Mouse (Mus musculus): ENCODE measurements around the gene Gpr89.

The Gpr89 gene

DNA sequence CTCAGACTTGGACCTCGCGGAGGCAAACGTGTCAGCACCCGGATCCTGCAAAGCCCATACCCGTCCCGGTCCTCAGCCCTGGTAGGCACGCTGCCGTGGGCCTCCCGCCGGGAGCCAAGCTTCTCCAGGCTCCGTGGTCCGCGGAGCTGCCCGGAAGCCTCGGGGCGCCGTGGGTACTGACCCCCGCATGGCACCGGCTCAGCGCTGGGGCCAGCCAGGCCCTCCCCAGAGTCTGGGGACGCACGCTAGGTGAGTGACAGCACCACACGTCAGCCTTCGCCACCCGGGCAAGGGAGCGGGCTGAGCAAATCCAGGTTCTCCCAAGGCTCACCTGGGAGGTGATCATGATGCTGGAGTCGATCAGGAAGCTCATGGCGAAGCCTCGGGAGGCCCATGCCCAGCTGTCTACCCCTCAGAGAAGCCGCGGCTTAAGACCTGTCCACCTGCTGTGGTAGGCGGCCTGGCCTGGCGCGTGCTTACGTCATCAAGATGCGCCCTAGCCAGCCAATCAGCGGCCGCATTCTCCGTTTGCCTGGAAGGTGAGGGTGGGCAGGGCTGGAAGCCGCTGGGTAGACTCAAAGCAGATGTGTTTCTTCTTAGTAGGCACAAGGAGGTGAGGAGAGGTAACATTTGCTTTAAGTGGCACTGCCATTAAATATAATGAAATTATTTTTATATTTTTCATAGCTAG, at the start of gene Gpr89:
Gene Gpr89, minus strand, starts transcription at position 496 of the 691 bp plus-strand sequence.
- peak; percentile 86 for DNase-seq (ENCODE audit: low spot score)

GRCm38 (mm10) chr3:96953489-96954233, 48.5 kb upstream of the Gpr89 start:
- no peak for DNase-seq (ENCODE audit: low spot score)

GRCm38 (mm10) chr3:96942706-96943105, 37.6 kb upstream of the Gpr89 start:
- no peak for DNase-seq (ENCODE audit: low spot score)

DNA sequence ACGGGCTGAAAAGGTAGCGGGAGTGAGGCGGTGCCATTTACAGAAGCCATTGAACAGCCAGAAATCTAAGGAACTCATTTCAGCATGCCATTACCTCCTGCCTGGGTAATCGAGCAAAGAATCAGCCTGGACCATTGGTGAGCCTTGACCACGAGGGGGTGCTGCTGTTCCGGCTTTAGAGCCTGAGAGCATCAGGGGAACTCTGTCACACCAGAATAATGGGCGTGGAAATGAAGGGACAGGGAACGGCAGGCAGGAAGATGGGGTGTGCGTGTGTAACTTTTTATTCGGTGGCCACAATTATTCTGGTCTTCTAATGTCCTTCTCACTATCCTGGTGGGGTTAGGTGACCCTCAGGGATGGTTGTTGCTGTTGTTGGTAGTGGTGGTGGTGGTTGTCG, 33.6 kb upstream of the Gpr89 start:
- DNase-seq (ENCODE audit: low spot score): peak; percentile 88

- DNase-seq (ENCODE audit: low spot score): no peak
These were observed 32.5 kb upstream of the Gpr89 start for GRCm38 (mm10) chr3:96937606-96938005.

- DNase-seq (ENCODE audit: low spot score): peak; percentile 81
These were observed 31.1 kb upstream of the Gpr89 start for GRCm38 (mm10) chr3:96936241-96936640.

DNA sequence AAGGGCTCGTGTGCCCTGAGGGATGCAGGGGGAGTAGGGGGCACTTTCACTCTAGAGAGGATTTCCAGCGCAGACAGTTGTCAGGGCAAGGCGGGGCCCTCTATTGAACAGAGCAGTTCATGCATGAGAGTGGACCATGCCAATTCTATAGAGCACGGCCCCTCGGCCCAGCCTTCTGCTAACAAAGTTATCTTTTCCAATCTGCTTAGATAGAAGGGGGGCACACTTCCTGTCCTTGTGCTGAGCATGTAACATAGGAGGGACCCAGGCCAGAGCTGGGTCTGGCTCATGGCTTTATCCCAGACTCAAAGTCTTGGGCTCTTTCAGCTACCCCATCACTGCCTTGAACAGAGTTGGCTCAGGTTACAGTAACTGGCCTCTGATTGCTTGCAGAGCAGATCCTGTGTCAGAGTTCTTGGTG, 26.1 kb upstream of the Gpr89 start:
- DNase-seq (ENCODE audit: low spot score): no peak

GRCm38 (mm10) chr3:96925920-96926319, 20.8 kb upstream of the Gpr89 start, which contains the start of gene Gja8:
Gene Gja8 (minus strand): TSS chr3:96926020.
- no peak for DNase-seq (ENCODE audit: low spot score)

DNA sequence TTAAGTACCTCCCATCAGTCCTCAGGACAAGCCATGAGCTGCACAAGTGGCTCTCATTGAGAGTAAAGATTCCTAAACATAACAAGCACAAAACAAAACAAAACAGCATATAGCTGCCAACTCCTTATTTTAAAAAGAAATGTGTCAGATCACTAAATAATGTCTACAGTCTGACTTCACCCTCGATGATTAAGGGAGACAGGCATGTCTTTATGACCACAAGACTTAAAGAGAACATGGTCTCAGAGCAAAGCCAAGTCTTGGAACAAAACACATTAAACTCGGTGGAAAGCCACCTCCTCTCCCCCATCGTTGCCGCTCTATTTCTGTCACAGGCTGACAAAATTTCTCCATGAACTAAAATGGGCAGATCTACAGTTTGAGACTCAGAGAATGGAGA, 19.5 kb upstream of the Gpr89 start:
- no peak for DNase-seq (ENCODE audit: low spot score)

GRCm38 (mm10) chr3:96920991-96921390, 15.8 kb upstream of the Gpr89 start:
- no peak for DNase-seq (ENCODE audit: low spot score)

GRCm38 (mm10) chr3:96905592-96905991, 446 bp upstream of the Gpr89 start:
- no peak for DNase-seq (ENCODE audit: low spot score)

DNA sequence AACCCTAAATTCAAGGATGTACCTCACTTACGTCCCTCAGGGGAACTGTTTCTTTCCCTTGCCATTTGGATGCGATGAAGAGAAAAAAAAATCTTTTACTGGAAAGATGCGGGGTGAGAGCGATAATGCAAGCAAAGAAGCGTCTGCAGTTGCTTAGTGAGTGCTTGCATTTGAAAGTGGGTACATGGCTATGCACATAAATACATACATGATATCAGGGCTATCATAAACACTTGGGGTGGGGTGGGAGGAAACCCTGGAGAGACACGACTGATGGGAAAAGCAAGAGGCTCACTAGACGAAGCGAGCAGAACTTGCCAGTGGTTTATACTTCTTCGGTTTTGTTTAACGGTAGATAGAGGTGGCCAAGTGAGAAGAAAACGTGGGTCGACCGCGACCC, 753 bp downstream of the Gpr89 start, which contains the start of gene Gja5:
Gene Gja5, plus strand, starts transcription at position 301 of the 400 bp plus-strand sequence.
- no peak for DNase-seq (ENCODE audit: low spot score)

DNA sequence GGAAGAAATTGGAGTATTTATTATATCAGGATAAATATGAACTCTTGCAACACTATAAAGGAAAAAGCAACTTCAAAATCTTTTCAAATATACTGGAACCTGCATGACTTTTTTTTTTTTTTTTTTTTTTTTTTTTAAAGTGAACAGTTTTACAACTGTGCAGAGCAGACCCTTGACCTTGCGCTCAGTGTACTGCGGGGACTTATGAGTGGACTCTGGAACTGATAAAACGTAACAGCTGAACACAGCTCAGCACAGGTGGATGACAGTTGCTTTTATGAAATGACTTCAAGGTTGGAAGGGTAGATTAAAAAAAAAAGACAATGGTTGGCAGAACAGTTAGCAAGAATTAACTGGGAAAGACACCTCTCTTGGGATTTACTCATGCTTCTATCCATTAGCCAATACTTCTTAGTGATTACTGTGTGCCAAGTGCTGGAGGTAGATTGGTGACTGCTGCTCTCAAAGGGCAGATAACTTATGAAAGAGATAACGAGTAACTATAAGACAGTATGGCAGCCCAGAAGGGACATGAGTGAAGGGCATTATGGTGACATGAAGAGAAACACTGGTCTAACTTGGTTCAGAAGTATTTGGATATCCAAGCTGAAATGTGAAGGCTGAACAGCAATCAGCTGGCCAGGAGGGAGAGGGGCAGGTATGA, 2.7 kb downstream of the Gpr89 start:
- no peak for DNase-seq (ENCODE audit: low spot score)

GRCm38 (mm10) chr3:96883690-96884089, 21.5 kb downstream of the Gpr89 start:
- peak; percentile 16 for DNase-seq (ENCODE audit: low spot score)

GRCm38 (mm10) chr3:96882061-96882849, 22.9 kb downstream of the Gpr89 start:
- DNase-seq (ENCODE audit: low spot score): no peak

DNA sequence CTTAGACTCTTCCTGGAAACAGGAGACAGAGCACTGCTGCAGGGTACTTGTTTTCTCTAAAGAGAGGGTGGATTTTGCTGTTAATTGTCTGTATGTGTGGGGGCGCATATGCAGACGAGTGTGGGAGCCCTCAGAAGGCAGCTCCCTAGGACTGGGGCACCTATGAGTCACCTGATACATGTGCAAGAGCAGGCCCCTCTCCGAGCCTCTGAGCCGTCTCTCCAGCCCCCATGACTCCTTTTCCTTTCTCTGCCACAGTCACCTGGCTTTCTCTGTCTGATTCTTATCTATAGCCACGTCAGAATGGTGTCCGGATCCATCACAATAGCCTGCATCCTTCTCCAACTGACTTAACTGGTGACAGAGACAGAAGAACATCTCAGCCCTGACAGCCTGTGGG, 23.6 kb downstream of the Gpr89 start:
- no peak for DNase-seq (ENCODE audit: low spot score)

DNA sequence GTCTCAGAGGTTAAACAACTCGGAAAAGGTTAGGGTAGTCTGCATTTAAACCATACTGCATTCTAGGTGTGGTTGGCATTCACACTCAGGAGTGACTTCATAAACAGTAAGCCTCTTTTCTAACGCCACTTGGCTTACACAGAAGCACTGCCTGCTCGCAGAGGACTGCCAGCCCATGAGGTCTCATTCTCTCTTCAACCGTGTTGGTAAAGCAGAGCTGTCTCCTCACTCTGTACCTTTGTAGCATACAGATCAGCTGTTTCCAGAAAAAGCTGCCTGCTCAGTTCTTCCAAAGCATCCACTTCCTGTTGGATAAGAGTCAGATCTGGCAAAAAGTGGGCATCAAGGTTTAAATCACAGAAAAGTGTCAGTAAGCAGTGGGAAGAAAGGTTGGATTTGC, 24.8 kb downstream of the Gpr89 start:
- DNase-seq (ENCODE audit: low spot score): no peak

- DNase-seq (ENCODE audit: low spot score): no peak
These were observed 25.6 kb downstream of the Gpr89 start for GRCm38 (mm10) chr3:96879536-96879935.

- DNase-seq (ENCODE audit: low spot score): no peak
These were observed 30.2 kb downstream of the Gpr89 start for GRCm38 (mm10) chr3:96874808-96875571.

DNA sequence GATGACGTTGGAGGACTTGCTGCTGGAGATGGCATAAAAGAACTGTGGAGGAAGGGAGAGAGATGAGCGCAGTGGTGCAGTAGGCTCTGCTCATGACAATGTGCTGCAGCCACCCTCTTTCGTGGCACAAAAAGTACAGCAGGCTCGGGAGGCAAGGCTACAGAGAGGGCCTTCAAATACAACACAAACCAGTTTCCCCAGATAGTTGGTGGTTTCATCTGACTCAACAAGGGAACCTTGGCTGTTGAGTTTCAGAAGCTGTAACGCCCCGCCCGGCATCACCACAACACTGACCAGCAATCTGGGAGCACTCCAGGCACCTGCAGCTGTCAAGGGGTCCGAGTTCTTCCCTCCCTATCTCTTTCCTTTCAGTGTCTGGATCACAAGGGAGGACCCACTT, 32.6 kb downstream of the Gpr89 start:
- DNase-seq (ENCODE audit: low spot score): no peak

DNA sequence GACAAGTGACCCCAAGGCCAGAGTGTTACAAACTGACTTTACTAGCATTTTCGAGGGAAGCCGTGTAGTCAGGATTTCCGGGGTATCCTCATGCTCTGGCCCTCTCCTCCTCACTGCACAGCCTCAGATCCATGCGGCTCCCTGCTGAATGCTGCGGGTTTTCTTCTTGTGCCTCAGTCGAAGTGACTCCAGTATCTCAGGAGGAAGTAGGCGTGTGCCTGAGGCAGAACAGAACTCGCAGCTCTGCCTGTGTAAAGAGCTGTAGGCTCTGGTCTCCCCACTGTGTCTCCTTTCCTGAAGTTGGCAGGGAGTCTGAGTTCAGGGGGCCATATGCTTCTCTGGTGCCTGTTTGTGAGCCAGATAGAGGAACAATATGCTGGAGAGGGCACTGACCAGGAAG, 34.1 kb downstream of the Gpr89 start:
- no peak for DNase-seq (ENCODE audit: low spot score)

Measured in adipocyte (in vitro differentiated cells).